Mouse (Mus musculus): Measurements from ENCODE around the gene Sec11a.

- TF ChIP-seq POLR2A (IDR thresholded peaks at IDR 0.05; ENCODE audit: borderline replicate concordance, extremely low read depth, low read depth, low read length) = no peak
- no peak for TF ChIP-seq CTCF (IDR thresholded peaks at IDR 0.05; ENCODE audit: insufficient read depth, low read length)
Observed at GRCm38 (mm10) chr7:80868686-80869085, 78.9 kb downstream of the Sec11a start.

All from lung, adult 2 months (tissue).